Mouse (Mus musculus): ENCODE results near the gene Slc9a9. TPM values are rescaled to one million over a fixed set of nuclear protein-coding genes. Genes with fewer than 3 reads are reported as not detected.

Gene Slc9a9
- polyA plus RNA-seq, 1 experiment, result 4.4 TPM

GRCm38 (mm10) chr9:95180569-95180968 is 510.9 kb downstream of the Slc9a9 start:
- no peaks in the 10 kb centered on the region for H3K27me3 ChIP-seq (ENCODE audit: control insufficient read depth, insufficient read depth, insufficient read length)
- TF ChIP-seq CTCF (IDR thresholded peaks at IDR 0.05; ENCODE audit: control insufficient read depth, insufficient read depth, insufficient read length) (no peak), MAX (IDR thresholded peaks at IDR 0.05) (no peak), MYOG (IDR thresholded peaks at IDR 0.05; ENCODE audit: control insufficient read depth, extremely low read depth, insufficient read length) (no peak), USF1 (IDR thresholded peaks at IDR 0.05; ENCODE audit: low read depth) (no peak), MYOD1 (IDR thresholded peaks at IDR 0.05; ENCODE audit: control insufficient read depth, insufficient read length, low read depth) (no peak), CEBPB (IDR thresholded peaks at IDR 0.05; ENCODE audit: low read depth) (no peak), FOSL1 (IDR thresholded peaks at IDR 0.05; ENCODE audit: insufficient read depth, low read length, poor library complexity, severe bottlenecking) (no peak)
- no peaks in the 10 kb centered on the region for H3K79me2 ChIP-seq (ENCODE audit: control insufficient read depth, insufficient read depth)
- no peak overlapping the region for H3ac ChIP-seq (ENCODE audit: control insufficient read depth, insufficient read length, low read depth)
- H3K4me3 ChIP-seq (ENCODE audit: insufficient read depth, poor library complexity, severe bottlenecking), result no peak overlapping the region
- no peaks in the 10 kb centered on the region for H3K79me3 ChIP-seq (ENCODE audit: low read depth)
- no peaks in the 10 kb centered on the region for H3K36me3 ChIP-seq (ENCODE audit: control insufficient read depth, insufficient read depth)

GRCm38 (mm10) chr9:95181241-95182043 is 511.7 kb downstream of the Slc9a9 start:
- no peaks in the 10 kb centered on the region for H3K36me3 ChIP-seq (ENCODE audit: control insufficient read depth, insufficient read depth)
- TF ChIP-seq MYOG (IDR thresholded peaks at IDR 0.05; ENCODE audit: control insufficient read depth, extremely low read depth, insufficient read length) (no peak), CEBPB (IDR thresholded peaks at IDR 0.05; ENCODE audit: low read depth) (no peak), CTCF (IDR thresholded peaks at IDR 0.05; ENCODE audit: control insufficient read depth, insufficient read depth, insufficient read length) (no peak), MAX (IDR thresholded peaks at IDR 0.05) (no peak), MYOD1 (IDR thresholded peaks at IDR 0.05; ENCODE audit: control insufficient read depth, insufficient read length, low read depth) (no peak), FOSL1 (IDR thresholded peaks at IDR 0.05; ENCODE audit: insufficient read depth, low read length, poor library complexity, severe bottlenecking) (no peak)
- no peak overlapping the region for H3ac ChIP-seq (ENCODE audit: control insufficient read depth, insufficient read length, low read depth)
- no peaks in the 10 kb centered on the region for H3K79me3 ChIP-seq (ENCODE audit: low read depth)
- H3K4me3 ChIP-seq (ENCODE audit: insufficient read depth, poor library complexity, severe bottlenecking), result no peak overlapping the region
- H3K27me3 ChIP-seq (ENCODE audit: control insufficient read depth, insufficient read depth, insufficient read length), result no peaks in the 10 kb centered on the region
- H3K79me2 ChIP-seq (ENCODE audit: control insufficient read depth, insufficient read depth), result no peaks in the 10 kb centered on the region

DNA sequence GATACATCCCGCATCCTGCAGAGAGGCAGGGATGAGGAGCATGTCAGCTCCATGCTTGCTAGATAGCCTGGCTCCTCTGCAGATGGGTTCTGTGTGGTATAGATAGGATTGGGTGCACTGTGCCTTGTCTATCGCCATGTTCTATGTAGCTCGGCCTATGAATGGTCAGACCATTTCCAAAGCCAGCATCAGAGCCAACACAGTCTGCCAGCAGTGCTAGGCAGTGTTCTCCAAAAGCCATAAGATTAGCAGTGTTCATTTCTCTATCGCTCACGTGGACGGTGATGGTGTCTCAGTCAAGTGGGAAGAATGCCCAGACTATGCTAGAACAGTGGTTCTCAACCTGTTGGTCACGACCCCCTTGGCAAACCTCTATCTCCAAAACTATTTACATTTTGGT is 512.6 kb downstream of the Slc9a9 start:
- no peak for TF ChIP-seq CEBPB (IDR thresholded peaks at IDR 0.05; ENCODE audit: low read depth)
- TF ChIP-seq MYOG (IDR thresholded peaks at IDR 0.05; ENCODE audit: control insufficient read depth, extremely low read depth, insufficient read length), result no peak
- no peak for TF ChIP-seq CTCF (IDR thresholded peaks at IDR 0.05; ENCODE audit: control insufficient read depth, insufficient read depth, insufficient read length)
- no peak for TF ChIP-seq FOSL1 (IDR thresholded peaks at IDR 0.05; ENCODE audit: insufficient read depth, low read length, poor library complexity, severe bottlenecking)
- no peak for TF ChIP-seq MAX (IDR thresholded peaks at IDR 0.05)

DNA sequence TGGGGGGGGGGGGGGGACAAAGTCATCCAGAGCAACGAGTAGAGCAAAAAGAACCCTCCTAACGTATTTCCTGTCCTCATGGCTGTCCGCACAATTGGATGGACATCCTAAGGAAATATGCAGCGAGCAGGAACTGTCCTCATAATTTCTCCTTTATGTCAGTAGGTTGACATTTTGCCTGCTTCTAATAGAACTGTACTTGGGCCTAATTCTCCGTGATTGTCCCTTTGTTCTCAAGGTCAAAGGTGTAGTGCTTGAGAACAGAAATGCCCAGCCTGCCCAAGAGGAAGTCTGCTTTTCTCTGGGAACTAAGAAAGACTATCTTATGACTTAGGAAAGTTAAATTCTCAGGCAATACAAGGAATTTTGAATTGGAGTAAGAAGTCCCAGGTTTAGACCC is 514.7 kb downstream of the Slc9a9 start:
- H3K4me3 ChIP-seq (ENCODE audit: insufficient read depth, poor library complexity, severe bottlenecking), result no peak overlapping the region
- no peaks in the 10 kb centered on the region for H3K79me2 ChIP-seq (ENCODE audit: control insufficient read depth, insufficient read depth)
- H3K36me3 ChIP-seq (ENCODE audit: control insufficient read depth, insufficient read depth), result no peaks in the 10 kb centered on the region
- H3K79me3 ChIP-seq (ENCODE audit: low read depth), result no peaks in the 10 kb centered on the region
- no peaks in the 10 kb centered on the region for H3K27me3 ChIP-seq (ENCODE audit: control insufficient read depth, insufficient read depth, insufficient read length)
- H3ac ChIP-seq (ENCODE audit: control insufficient read depth, insufficient read length, low read depth), result no peak overlapping the region
- TF ChIP-seq CTCF (IDR thresholded peaks at IDR 0.05; ENCODE audit: control insufficient read depth, insufficient read depth, insufficient read length) (no peak), CEBPB (IDR thresholded peaks at IDR 0.05; ENCODE audit: low read depth) (no peak), FOSL1 (IDR thresholded peaks at IDR 0.05; ENCODE audit: insufficient read depth, low read length, poor library complexity, severe bottlenecking) (no peak), MAX (IDR thresholded peaks at IDR 0.05) (no peak), USF1 (IDR thresholded peaks at IDR 0.05; ENCODE audit: low read depth) (no peak), MYOD1 (IDR thresholded peaks at IDR 0.05; ENCODE audit: control insufficient read depth, insufficient read length, low read depth) (no peak), MYOG (IDR thresholded peaks at IDR 0.05; ENCODE audit: control insufficient read depth, extremely low read depth, insufficient read length) (no peak)

More for the DNA sequence above, 512.6 kb downstream of the Slc9a9 start:
- no peaks in the 10 kb centered on the region for H3K79me3 ChIP-seq (ENCODE audit: low read depth)
- no peaks in the 10 kb centered on the region for H3K36me3 ChIP-seq (ENCODE audit: control insufficient read depth, insufficient read depth)
- H3K27me3 ChIP-seq (ENCODE audit: control insufficient read depth, insufficient read depth, insufficient read length), result no peaks in the 10 kb centered on the region
- H3ac ChIP-seq (ENCODE audit: control insufficient read depth, insufficient read length, low read depth), result no peak overlapping the region
- no peak overlapping the region for H3K4me3 ChIP-seq (ENCODE audit: insufficient read depth, poor library complexity, severe bottlenecking)
- no peaks in the 10 kb centered on the region for H3K79me2 ChIP-seq (ENCODE audit: control insufficient read depth, insufficient read depth)

DNA sequence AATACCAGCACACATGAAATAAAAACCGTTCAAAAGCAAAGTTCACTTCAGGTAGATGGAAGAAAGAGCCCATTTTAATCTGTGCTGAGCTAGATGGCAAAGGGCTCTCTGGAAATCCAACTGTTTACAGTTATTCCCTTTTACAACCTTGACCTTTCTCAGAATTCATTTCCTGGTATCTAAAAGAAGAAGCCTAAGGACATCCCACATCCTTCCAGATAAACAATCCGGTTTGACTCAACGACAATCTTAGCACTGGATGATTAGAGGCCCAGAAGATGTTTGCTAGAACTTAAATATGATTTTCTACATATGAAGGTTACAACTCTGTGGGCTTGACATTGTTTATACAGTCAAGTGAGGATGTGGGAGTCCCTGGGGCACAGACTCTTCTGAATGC is 516.1 kb downstream of the Slc9a9 start:
- H3K79me3 ChIP-seq (ENCODE audit: low read depth), result no peaks in the 10 kb centered on the region
- H3ac ChIP-seq (ENCODE audit: control insufficient read depth, insufficient read length, low read depth), result no peak overlapping the region
- H3K4me3 ChIP-seq (ENCODE audit: insufficient read depth, poor library complexity, severe bottlenecking), result no peak overlapping the region
- H3K27me3 ChIP-seq (ENCODE audit: control insufficient read depth, insufficient read depth, insufficient read length), result no peaks in the 10 kb centered on the region
- TF ChIP-seq FOSL1 (IDR thresholded peaks at IDR 0.05; ENCODE audit: insufficient read depth, low read length, poor library complexity, severe bottlenecking) (no peak), USF1 (IDR thresholded peaks at IDR 0.05; ENCODE audit: low read depth) (no peak), CTCF (IDR thresholded peaks at IDR 0.05; ENCODE audit: control insufficient read depth, insufficient read depth, insufficient read length) (no peak), MYOD1 (IDR thresholded peaks at IDR 0.05; ENCODE audit: control insufficient read depth, insufficient read length, low read depth) (no peak), MYOG (IDR thresholded peaks at IDR 0.05; ENCODE audit: control insufficient read depth, extremely low read depth, insufficient read length) (no peak), MAX (IDR thresholded peaks at IDR 0.05) (no peak), CEBPB (IDR thresholded peaks at IDR 0.05; ENCODE audit: low read depth) (no peak)
- no peaks in the 10 kb centered on the region for H3K79me2 ChIP-seq (ENCODE audit: control insufficient read depth, insufficient read depth)
- no peaks in the 10 kb centered on the region for H3K36me3 ChIP-seq (ENCODE audit: control insufficient read depth, insufficient read depth)

All from C2C12 (cell line).